Mouse (Mus musculus): ENCODE measurements around the gene Banf2.

DNA sequence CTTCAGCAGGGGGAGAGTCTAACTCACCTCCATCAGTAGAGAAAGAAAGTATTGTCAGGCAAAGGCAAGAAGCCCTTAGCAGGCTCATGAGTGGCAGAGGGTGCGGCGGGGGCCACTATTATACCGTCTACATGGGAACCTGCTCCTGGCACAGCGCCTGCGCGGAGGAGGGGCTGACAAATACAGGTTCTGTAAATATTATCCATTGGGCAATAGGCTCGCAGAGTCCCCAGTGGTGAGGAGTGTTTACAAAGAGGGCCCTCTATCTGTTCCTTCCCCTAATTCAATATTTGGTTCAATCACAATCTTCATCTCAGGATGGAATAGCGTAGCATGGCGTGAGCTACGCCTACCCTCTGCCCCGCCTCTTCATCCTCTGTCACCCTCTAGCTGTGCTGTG is 18.8 kb upstream of the Banf2 start:
- no peak for TF ChIP-seq HCFC1 (IDR thresholded peaks at IDR 0.05; ENCODE audit: borderline replicate concordance, insufficient read depth, low read length)
- no peak for TF ChIP-seq MAFK (IDR thresholded peaks at IDR 0.05; ENCODE audit: insufficient read depth, low read depth, low read length)

All from ES-E14 (cell line).